Mouse (Mus musculus) liver, adult 2 months (tissue): ENCODE measurements around the gene 2310046K23Rik.
"Not testable (repeated sequence)": the region's sequence is repeated elsewhere in the genome, so short reads cannot be mapped to it uniquely, and the experiment has no call there.

Experiments
- CTCF ChIP-seq: fragments of 200-500 bp; IDR thresholded peaks from 2 replicates; pipeline ENCODE4 v1.5.1; 2011; ENCODE audit warnings: low read depth, low read length, control low read depth
- POLR2A ChIP-seq: fragments of 200-500 bp; IDR thresholded peaks from 2 replicates; pipeline ENCODE4 v1.6.1; 2011; ENCODE audit warnings: low read length, control low read depth; ENCODE audit not compliant: insufficient read depth; ENCODE audit errors: extremely low read depth

- not testable (repeated sequence) for TF ChIP-seq CTCF, POLR2A
These were observed 44.0 kb downstream of the 2310046K23Rik start for GRCm38 (mm10) chr3:92490262-92490661.
